Mouse (Mus musculus): ENCODE measurements at regions not wholly inside any gene's neighbourhood (a gene's known extent, or its start where the extent isn't known, plus 50 kb on each side); places are given as distances from the start of the nearest gene placed in this dataset.

GRCm38 (mm10) chr2:17876155-17876554 lies 120.6 kb downstream of the H2al2a start:
- TF ChIP-seq CTCF (IDR thresholded peaks at IDR 0.05; ENCODE audit: low read depth, low read length), result no peak
- no peak for TF ChIP-seq POLR2A (IDR thresholded peaks at IDR 0.05; ENCODE audit: extremely low read depth, insufficient read depth, low read length)
